Mouse (Mus musculus): Measurements from ENCODE around the gene Slc28a3. TPM values are rescaled to one million over a fixed set of nuclear protein-coding genes. Genes with fewer than 3 reads are reported as not detected.

Gene Slc28a3
- polyA plus RNA-seq, 1 experiment: not detected

- H3K4me1 ChIP-seq (ENCODE audit: control insufficient read depth, insufficient read depth, insufficient read length, low read length): no peaks in the 10 kb centered on the region
- H3K4me3 ChIP-seq (ENCODE audit: insufficient read depth, low read depth, low read length): no peak overlapping the region
- no peak overlapping the region for H3K27ac ChIP-seq (replicated peaks; ENCODE audit: low read depth, low read length)
Measured at GRCm38 (mm10) chr13:58520580-58521330, 89.9 kb downstream of the Slc28a3 start.

- no peak overlapping the region for H3K4me3 ChIP-seq (ENCODE audit: insufficient read depth, low read depth, low read length)
- H3K4me1 ChIP-seq (ENCODE audit: control insufficient read depth, insufficient read depth, insufficient read length, low read length): no peaks in the 10 kb centered on the region
- H3K27ac ChIP-seq (replicated peaks; ENCODE audit: low read depth, low read length): no peak overlapping the region
Measured at GRCm38 (mm10) chr13:58520028-58520427, 90.6 kb downstream of the Slc28a3 start.

- no peak overlapping the region for H3K27ac ChIP-seq (replicated peaks; ENCODE audit: low read depth, low read length)
- H3K4me3 ChIP-seq (ENCODE audit: insufficient read depth, low read depth, low read length): no peak overlapping the region
- no peaks in the 10 kb centered on the region for H3K4me1 ChIP-seq (ENCODE audit: control insufficient read depth, insufficient read depth, insufficient read length, low read length)
Measured at GRCm38 (mm10) chr13:58516277-58516676, 94.4 kb downstream of the Slc28a3 start.

- H3K4me1 ChIP-seq (ENCODE audit: control insufficient read depth, insufficient read depth, insufficient read length, low read length): no peaks in the 10 kb centered on the region
- no peak overlapping the region for H3K4me3 ChIP-seq (ENCODE audit: insufficient read depth, low read depth, low read length)
- H3K27ac ChIP-seq (replicated peaks; ENCODE audit: low read depth, low read length): no peak overlapping the region
Measured at GRCm38 (mm10) chr13:58515635-58516034, 95.0 kb downstream of the Slc28a3 start.

- Histone ChIP-seq H3K4me1 (ENCODE audit: control insufficient read depth, insufficient read depth, insufficient read length, low read length) (no peaks in the 10 kb centered on the region), H3K27ac (replicated peaks; ENCODE audit: low read depth, low read length) (no peak overlapping the region), H3K4me3 (ENCODE audit: insufficient read depth, low read depth, low read length) (no peak overlapping the region)
Measured at GRCm38 (mm10) chr13:58514147-58514727, 96.4 kb downstream of the Slc28a3 start.

GRCm38 (mm10) chr13:58511926-58512325, 98.8 kb downstream of the Slc28a3 start:
- Histone ChIP-seq H3K4me1 (ENCODE audit: control insufficient read depth, insufficient read depth, insufficient read length, low read length) (no peaks in the 10 kb centered on the region), H3K27ac (replicated peaks; ENCODE audit: low read depth, low read length) (no peak overlapping the region), H3K4me3 (ENCODE audit: insufficient read depth, low read depth, low read length) (no peak overlapping the region)

GRCm38 (mm10) chr13:58511248-58511647, 99.4 kb downstream of the Slc28a3 start:
- no peak overlapping the region for H3K27ac ChIP-seq (replicated peaks; ENCODE audit: low read depth, low read length)
- H3K4me1 ChIP-seq (ENCODE audit: control insufficient read depth, insufficient read depth, insufficient read length, low read length): no peaks in the 10 kb centered on the region
- no peak overlapping the region for H3K4me3 ChIP-seq (ENCODE audit: insufficient read depth, low read depth, low read length)

GRCm38 (mm10) chr13:58509241-58509640, 101.4 kb downstream of the Slc28a3 start:
- no peak overlapping the region for H3K27ac ChIP-seq (replicated peaks; ENCODE audit: low read depth, low read length)
- no peaks in the 10 kb centered on the region for H3K4me1 ChIP-seq (ENCODE audit: control insufficient read depth, insufficient read depth, insufficient read length, low read length)
- H3K4me3 ChIP-seq (ENCODE audit: insufficient read depth, low read depth, low read length): no peak overlapping the region

GRCm38 (mm10) chr13:58503610-58504009, 107.1 kb downstream of the Slc28a3 start:
- H3K4me3 ChIP-seq (ENCODE audit: insufficient read depth, low read depth, low read length): no peak overlapping the region
- no peak overlapping the region for H3K27ac ChIP-seq (replicated peaks; ENCODE audit: low read depth, low read length)
- H3K4me1 ChIP-seq (ENCODE audit: control insufficient read depth, insufficient read depth, insufficient read length, low read length): no peaks in the 10 kb centered on the region; the same call in 1 of the 2 replicates

- peaks cover 10% of the 10 kb centered on the region for H3K4me1 ChIP-seq (ENCODE audit: control insufficient read depth, insufficient read depth, insufficient read length, low read length)
- 0 out of 2 replicates have a peak overlapping the region, but pooled peaks have one; percentile 9 for H3K27ac ChIP-seq (replicated peaks; ENCODE audit: low read depth, low read length)
- no peak overlapping the region for H3K4me3 ChIP-seq (ENCODE audit: insufficient read depth, low read depth, low read length)
Measured at GRCm38 (mm10) chr13:58497809-58498208, 112.9 kb downstream of the Slc28a3 start.

Other genes starting within 250 kb of the Slc28a3 start
- gene 2210016F16Rik, start 225.7 kb downstream of the Slc28a3 start, polyA plus RNA-seq (2012; ENCODE audit: insufficient read depth, insufficient read length, missing spikeins): 30.3 and 32.8 TPM in 2 replicates
- 16.1 and 25.2 TPM in 2 replicates for gene Rmi1, start 208.6 kb downstream of the Slc28a3 start, polyA plus RNA-seq (2012; ENCODE audit: insufficient read depth, insufficient read length, missing spikeins)
- gene Hnrnpk, start 207.5 kb downstream of the Slc28a3 start, polyA plus RNA-seq (2012; ENCODE audit: insufficient read depth, insufficient read length, missing spikeins): 379 and 394 TPM in 2 replicates
- gene Ntrk2, start 195.7 kb upstream of the Slc28a3 start, polyA plus RNA-seq (2012; ENCODE audit: insufficient read depth, insufficient read length, missing spikeins): 110 and 116 TPM in 2 replicates

Measured in brown adipose tissue, adult 24 weeks (tissue).